9 mouse cellular contexts compared by ENCODE assay signal in genomic region chr7:65319047-65319725, GRCm38 (mm10).
DNase-seq lines count a peak whose midpoint lies in the region; ATAC-seq lines count a peak whose summit lies in the region.
"Had no signal": no experiment of that assay in that cellular context is flagged by ENCODE, and none has a peak within 500 bp of the region (broad histone marks: within the 10 kb centered on the region; RNA-seq: fewer than 3 reads in every experiment).

No protein-coding gene starts in this region.

- no peak overlapping the region for H3K27ac ChIP-seq in liver, embryonic 12.5 days
- no peak overlapping the region for H3K27ac ChIP-seq in forebrain, embryonic 10.5 days
- no peak overlapping the region for H3K27ac ChIP-seq in hindbrain, embryonic 16.5 days (ENCODE audit: low read depth, low read length)

- DNase-seq in liver: peak; percentile 46
- peak; percentile 44 for DNase-seq in c-Kit-positive CD71-positive TER-119-negative erythroid progenitor cells, embryonic 14.5 days (ENCODE audit: low read depth)
- DNase-seq in forebrain, embryonic 10.5 days (ENCODE audit: extremely low spot score, low spot score): peak; percentile 56
- DNase-seq in left cerebral cortex, adult 11 months (ENCODE audit: low spot score): peak; percentile 36
- DNase-seq in mesoderm, embryonic 11.5 days (ENCODE audit: low read depth, low spot score): peak; percentile 79
- peak; percentile 39 to 70 for DNase-seq in spleen, postnatal 10 days (ENCODE audit: low spot score in 2 of 2)

- no peak overlapping the region for H3K9ac ChIP-seq in liver, embryonic 12.5 days
- H3K9ac ChIP-seq in hindbrain, embryonic 16.5 days (ENCODE audit: low read depth, low read length): no peak overlapping the region

- H3K4me1 ChIP-seq in liver, embryonic 12.5 days: no peaks in the 10 kb centered on the region
- no peaks in the 10 kb centered on the region for H3K4me1 ChIP-seq in forebrain, embryonic 10.5 days
- no peaks in the 10 kb centered on the region for H3K4me1 ChIP-seq in hindbrain, embryonic 16.5 days (ENCODE audit: control insufficient read depth, insufficient read depth, low read depth, low read length)
- H3K4me1 ChIP-seq: megakaryocyte, embryonic 14.5 days had no signal

- no peak overlapping the region for H3K4me3 ChIP-seq in liver, embryonic 12.5 days
- no peak overlapping the region for H3K4me3 ChIP-seq in forebrain, embryonic 10.5 days
- H3K4me3 ChIP-seq in hindbrain, embryonic 16.5 days (ENCODE audit: low read length): no peak overlapping the region
- H3K4me3 ChIP-seq: megakaryocyte, embryonic 14.5 days had no signal

- no peak for ATAC-seq in liver, embryonic 12.5 days
- ATAC-seq in hindbrain, embryonic 16.5 days: peak; percentile 85

- no peaks in the 10 kb centered on the region for H3K9me3 ChIP-seq in liver, embryonic 12.5 days (replicated peaks)
- no peaks in the 10 kb centered on the region for H3K9me3 ChIP-seq in forebrain, embryonic 10.5 days
- no peaks in the 10 kb centered on the region for H3K9me3 ChIP-seq in hindbrain, embryonic 16.5 days (ENCODE audit: control insufficient read depth, low read length)
- H3K9me3 ChIP-seq: megakaryocyte, embryonic 14.5 days had no signal

- no peaks in the 10 kb centered on the region for H3K27me3 ChIP-seq in liver, embryonic 12.5 days (replicated peaks)
- H3K27me3 ChIP-seq in forebrain, embryonic 10.5 days (ENCODE audit: poor library complexity, severe bottlenecking): no peaks in the 10 kb centered on the region
- H3K27me3 ChIP-seq in hindbrain, embryonic 16.5 days (replicated peaks; ENCODE audit: control insufficient read depth, insufficient read depth, low read length): no peaks in the 10 kb centered on the region
- H3K27me3 ChIP-seq: megakaryocyte, embryonic 14.5 days had no signal

- no peak overlapping the region for H3K4me2 ChIP-seq in liver, embryonic 12.5 days
- H3K4me2 ChIP-seq in hindbrain, embryonic 16.5 days (ENCODE audit: low read length): no peak overlapping the region

- WGBS in liver, embryonic 12.5 days (ENCODE audit: insufficient replicate concordance): 58% methylated on average over 5 of the region's 5 CpGs
- 74% methylated on average over 5 of the region's 5 CpGs for WGBS in forebrain, embryonic 10.5 days
- 73% methylated on average over 5 of the region's 5 CpGs for WGBS in hindbrain, embryonic 16.5 days

- 0 out of 2 replicates have a peak, but pooled peaks cover 18% of the 10 kb centered on the region for H3K36me3 ChIP-seq in liver, embryonic 12.5 days
- H3K36me3 ChIP-seq in forebrain, embryonic 10.5 days (replicated peaks): peaks cover 84% of the 10 kb centered on the region
- H3K36me3 ChIP-seq in hindbrain, embryonic 16.5 days (ENCODE audit: control insufficient read depth, insufficient read depth, low read length): peaks cover 11% of the 10 kb centered on the region
